In the genomic region with DNA sequence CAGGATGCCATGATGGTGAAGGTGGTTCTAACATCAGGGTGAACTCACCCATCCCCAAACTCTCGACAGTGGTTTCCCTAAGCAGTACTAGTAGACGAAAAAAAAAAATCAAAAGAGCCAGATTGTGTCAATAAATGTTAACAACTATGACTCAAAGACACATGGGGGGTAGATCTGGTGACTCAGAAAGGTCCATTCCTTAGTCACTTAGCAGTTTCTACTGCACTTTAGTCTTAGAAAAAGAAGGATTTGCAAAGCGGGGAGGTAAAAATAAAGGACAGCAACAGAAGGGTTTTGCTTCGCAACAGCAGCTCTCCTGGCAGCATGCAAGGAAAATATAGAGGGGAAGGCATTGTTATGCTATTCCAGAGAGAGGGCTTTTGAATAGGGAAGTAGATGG, we compare ENCODE assay signal across 21 mouse cellular contexts. TPM values are rescaled to one million over a fixed set of nuclear protein-coding genes. Genes with fewer than 3 reads are reported as not detected.
DNase-seq lines count a peak whose midpoint lies in the region; TF ChIP-seq lines count a peak whose summit lies in the region.
"Had no signal": no experiment of that assay in that cellular context is flagged by ENCODE, and none has a peak within 500 bp of the region (broad histone marks: within the 10 kb centered on the region; RNA-seq: fewer than 3 reads in every experiment).

No protein-coding gene starts in this region.

- H3K27ac ChIP-seq in olfactory bulb, adult 2 months (ENCODE audit: insufficient read depth, low read depth, low read length) = 0 out of 2 replicates have a peak overlapping the region, but pooled peaks have one; percentile 26
- H3K27ac ChIP-seq in midbrain, embryonic 10.5 days (replicated peaks) = no peak overlapping the region
- H3K27ac ChIP-seq: embryonic facial prominence, embryonic 10.5 days; embryonic facial prominence, embryonic 12.5 days; forebrain, embryonic 13.5 days; forebrain, embryonic 15.5 days had no signal

- H3K9me3 ChIP-seq in midbrain, embryonic 10.5 days (replicated peaks) = no peaks in the 10 kb centered on the region; the same call in 1 of the 2 replicates
- H3K9me3 ChIP-seq: embryonic facial prominence, embryonic 10.5 days; embryonic facial prominence, embryonic 12.5 days; forebrain, embryonic 13.5 days; forebrain, embryonic 15.5 days had no signal

- intact Hi-C loops in heart, postnatal 14 days (cut with DNase I) = no loop called here

- TF ChIP-seq CTCF in olfactory bulb, adult 2 months (IDR thresholded peaks at IDR 0.05; ENCODE audit: insufficient read depth, low read depth, low read length) = no peak

- peaks cover 6% of the 10 kb centered on the region for H3K4me1 ChIP-seq in olfactory bulb, adult 2 months (ENCODE audit: control insufficient read depth, insufficient read depth, low read length)
- peaks cover 3% of the 10 kb centered on the region; the same call in 1 of the 2 replicates for H3K4me1 ChIP-seq in midbrain, embryonic 10.5 days
- H3K4me1 ChIP-seq: embryonic facial prominence, embryonic 12.5 days had no signal

- WGBS in olfactory bulb, adult 2 months = 40% methylated on average over 4 of the region's 4 CpGs
- 77% methylated on average over 4 of the region's 4 CpGs for WGBS in midbrain, embryonic 10.5 days

- no peak overlapping the region for H3K4me3 ChIP-seq in olfactory bulb, adult 2 months (ENCODE audit: insufficient read depth, low read depth, low read length)
- no peak overlapping the region for H3K4me3 ChIP-seq in midbrain, embryonic 10.5 days
- H3K4me3 ChIP-seq: embryonic facial prominence, embryonic 10.5 days; embryonic facial prominence, embryonic 12.5 days; forebrain, embryonic 13.5 days; forebrain, embryonic 15.5 days had no signal

- TF ChIP-seq POLR2A in olfactory bulb, adult 2 months (IDR thresholded peaks at IDR 0.05; ENCODE audit: insufficient read depth, low read depth, low read length) = no peak

- peak; percentile 7 for DNase-seq in adrenal gland, adult 2 months
- DNase-seq in adrenal gland, postnatal 36 days = no peak
- peak; percentile 34 for DNase-seq in right cerebral cortex, adult 18-20 months
- DNase-seq in right cerebral cortex, postnatal 14 days = no peak
- peak; percentile 34 for DNase-seq in NIH3T3 (ENCODE audit: low read depth)
- no peak for DNase-seq in heart, postnatal 14 days
- no peak for DNase-seq in midbrain, embryonic 10.5 days (ENCODE audit: low spot score)
- DNase-seq: adrenal gland, postnatal 10 days; cerebellum, adult 11-12 months; cerebellum, adult 2 months; cerebellum, adult 9-10 months; cerebellum, postnatal 10 days; cerebellum, postnatal 25 days; forebrain, postnatal 0 days had no signal

- H3K36me3 ChIP-seq in midbrain, embryonic 10.5 days = no peaks in the 10 kb centered on the region
- H3K36me3 ChIP-seq: embryonic facial prominence, embryonic 10.5 days; embryonic facial prominence, embryonic 12.5 days; forebrain, embryonic 15.5 days; G1E had no signal

- no peaks in the 10 kb centered on the region for H3K27me3 ChIP-seq in midbrain, embryonic 10.5 days (ENCODE audit: low read depth, poor library complexity, severe bottlenecking)
- H3K27me3 ChIP-seq: embryonic facial prominence, embryonic 12.5 days; forebrain, embryonic 13.5 days; forebrain, embryonic 15.5 days had no signal

RNA-seq across cellular contexts. Expression of a gene that starts 41.7 kb away (rescaled TPM):
- under 1 TPM; 0.35 to 0.48 TPM for total RNA-seq in adrenal gland, adult 2 months (2021)
- polyA plus RNA-seq in adrenal gland, adult 2 months (2012; rRNA removed) = 0.41 and 0.85 TPM in 2 replicates
- under 1 TPM; 0.26 to 0.33 TPM for total RNA-seq in adrenal gland, postnatal 36 days (2021)
- polyA plus RNA-seq in olfactory bulb, adult 2 months (2012; ENCODE audit: insufficient read depth, insufficient read length, low replicate concordance, missing spikeins) = not detected in 2 replicates
- total RNA-seq in heart, postnatal 14 days (2021) = 1 to 10 TPM in 1 of 2 experiments, under 1 TPM in 1; 0.95 to 1.0 TPM
- polyA plus RNA-seq in midbrain, embryonic 10.5 days (2016; fragmentation: Nextera tagmentation; extraction: Ambion mirVana) = 4.0 and 5.5 TPM in 2 replicates
- total RNA-seq: CH12.LX had no signal
- polyA plus RNA-seq: G1E had no signal

Comparison
In these comparisons a context has a peak if more than half of its experiments do, and no peak if none do; other contexts are left out.
1. DNase-seq: peak in adrenal gland, adult 2 months (single experiment), right cerebral cortex, adult 18-20 months (single experiment) and NIH3T3 (single experiment); none in adrenal gland, postnatal 36 days (0 of 2), right cerebral cortex, postnatal 14 days (single experiment), heart, postnatal 14 days (0 of 2) and midbrain, embryonic 10.5 days (single experiment).